Mouse (Mus musculus) erythroblast, embryonic 14.5 days (primary cell): ENCODE data around the gene Col7a1. TPM values are rescaled to one million over a fixed set of nuclear protein-coding genes. Genes with fewer than 3 reads are reported as not detected.

ENCODE experiments used
- H3K27me3 ChIP-seq: 2 replicates; pipeline ENCODE4 v1.6.1; 2012; ENCODE audit warnings: inconsistent platforms; ENCODE audit not compliant: control insufficient read depth
- H3K36me3 ChIP-seq: 2 replicates; pipeline ENCODE4 v1.6.1; 2012; ENCODE audit warnings: mild to moderate bottlenecking, inconsistent platforms; ENCODE audit not compliant: control insufficient read depth
- H3K4me1 ChIP-seq: 2 replicates; pipeline ENCODE4 v1.6.1; 2012; ENCODE audit warnings: inconsistent platforms; ENCODE audit not compliant: control insufficient read depth
- H3K4me3 ChIP-seq: replicated peaks from 2 replicates; pipeline ENCODE3; 2012; ENCODE audit warnings: moderate library complexity, mild to moderate bottlenecking, inconsistent platforms
- H3K9me3 ChIP-seq: 2 replicates; pipeline ENCODE4 v1.6.1; 2012; ENCODE audit warnings: low read length, inconsistent platforms, mixed read lengths; ENCODE audit not compliant: control insufficient read depth
- GATA1 ChIP-seq: IDR thresholded peaks from 2 replicates; pipeline ENCODE4 v1.6.1; 2012; ENCODE audit warnings: low read length, inconsistent platforms, mixed read lengths
- TAL1 ChIP-seq: IDR thresholded peaks from 3 replicates; pipeline ENCODE4 v1.6.1; 2012; ENCODE audit warnings: low read length, inconsistent platforms, mixed read lengths
- polyA plus RNA-seq: library from polyadenylated mRNA; stranded (reverse); fragments of >175 nt; gene quantifications from 2 replicates; pipeline ENCODE4 v1.2.3, GENCODE M21; 2012

Gene Col7a1
- polyA plus RNA-seq, 1 experiment: 0.05 TPM

DNA sequence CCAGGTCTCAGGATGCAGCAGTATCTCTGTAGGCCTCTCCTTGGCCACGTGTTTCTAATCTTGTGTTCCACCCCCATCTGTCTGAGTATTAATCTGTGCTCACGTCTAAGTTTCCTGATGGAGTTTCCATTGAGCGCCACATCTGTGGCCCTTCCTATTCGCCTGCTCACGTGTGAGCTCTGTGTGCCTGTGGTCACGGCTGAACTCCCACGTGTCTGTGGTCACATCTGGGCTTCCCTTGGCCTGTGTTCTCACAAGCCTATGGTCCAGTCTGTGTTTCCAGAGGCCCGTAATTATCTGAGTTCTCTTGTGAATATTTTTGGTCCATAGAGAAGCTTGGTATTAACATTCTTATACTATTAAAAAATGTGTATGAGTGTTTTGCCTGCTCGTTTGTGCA, 23.1 kb downstream of the Col7a1 start:
- no peak for TF ChIP-seq GATA1
- no peak for TF ChIP-seq TAL1
- Histone ChIP-seq H3K4me3 (no peak overlapping the region), H3K4me1 (no peaks in the 10 kb centered on the region), H3K36me3 (no peaks in the 10 kb centered on the region), H3K9me3 (no peaks in the 10 kb centered on the region), H3K27me3 (no peaks in the 10 kb centered on the region)

DNA sequence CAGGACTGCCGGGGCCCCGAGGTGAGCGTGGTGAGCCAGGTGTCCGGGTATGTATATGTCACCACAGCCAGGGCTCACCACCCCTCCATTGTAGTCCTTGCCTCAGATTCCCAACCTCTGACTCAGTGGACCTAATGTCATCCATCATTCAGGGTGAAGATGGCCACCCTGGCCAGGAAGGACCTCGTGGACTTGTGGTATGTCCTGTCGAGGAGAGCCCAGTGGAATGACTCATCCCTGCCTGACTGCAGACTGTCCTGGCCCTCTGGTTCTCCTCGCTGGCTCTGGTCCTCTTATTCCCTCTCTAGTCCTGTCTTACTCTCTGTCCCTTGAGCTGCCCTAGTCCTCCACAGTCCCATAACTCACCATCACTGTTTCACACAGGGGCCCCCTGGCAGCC, 24.6 kb downstream of the Col7a1 start:
- no peaks in the 10 kb centered on the region for H3K36me3 ChIP-seq
- no peaks in the 10 kb centered on the region for H3K27me3 ChIP-seq
- H3K4me3 ChIP-seq: no peak overlapping the region
- peaks cover 10% of the 10 kb centered on the region for H3K4me1 ChIP-seq
- H3K9me3 ChIP-seq: no peaks in the 10 kb centered on the region
- TF ChIP-seq GATA1 (no peak), TAL1 (no peak)

DNA sequence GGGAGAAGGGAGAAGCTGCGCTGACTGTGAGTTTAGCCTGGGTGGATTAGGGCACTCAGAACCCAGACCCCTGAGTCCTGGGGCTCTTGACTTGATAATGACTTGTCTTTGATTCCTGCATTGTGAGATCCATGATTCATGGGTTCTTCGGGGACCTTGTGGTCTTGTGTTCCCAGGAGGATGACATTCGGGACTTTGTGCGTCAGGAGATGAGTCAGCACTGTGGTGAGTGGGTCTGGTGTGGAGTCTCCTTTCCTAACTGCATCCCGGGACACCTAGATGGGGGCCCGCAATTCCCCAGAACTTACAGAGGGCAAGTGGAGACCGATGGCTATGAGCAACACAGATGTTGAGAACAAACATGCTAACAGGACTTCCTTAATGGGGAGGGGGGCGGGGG, 29.1 kb downstream of the Col7a1 start:
- no peaks in the 10 kb centered on the region for H3K36me3 ChIP-seq
- no peak overlapping the region for H3K4me3 ChIP-seq
- no peaks in the 10 kb centered on the region for H3K9me3 ChIP-seq
- peaks cover 32% of the 10 kb centered on the region for H3K4me1 ChIP-seq
- peaks cover 7% of the 10 kb centered on the region for H3K27me3 ChIP-seq
- no peak for TF ChIP-seq GATA1
- TF ChIP-seq TAL1: no peak

DNA sequence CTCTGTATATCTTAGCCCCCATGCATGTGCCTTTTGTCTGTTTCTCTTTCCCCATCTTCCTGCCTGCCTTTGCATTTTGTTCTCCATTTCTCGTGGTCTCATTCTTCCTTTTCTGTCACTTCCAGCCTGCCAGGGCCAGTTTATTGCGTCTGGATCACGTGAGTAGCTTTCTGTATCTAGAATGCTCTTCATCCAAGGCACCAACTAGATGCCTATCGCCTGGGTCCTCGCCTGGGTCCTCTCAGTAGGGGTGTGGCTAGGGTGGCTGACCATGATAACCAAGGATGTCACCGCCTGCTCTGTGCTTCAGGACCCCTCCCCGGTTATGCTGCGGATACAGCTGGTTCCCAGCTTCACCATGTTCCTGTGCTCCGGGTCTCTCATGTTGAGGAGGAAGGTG, 29.8 kb downstream of the Col7a1 start:
- H3K4me3 ChIP-seq: peak overlapping the region; percentile 21
- H3K36me3 ChIP-seq: no peaks in the 10 kb centered on the region

DNA sequence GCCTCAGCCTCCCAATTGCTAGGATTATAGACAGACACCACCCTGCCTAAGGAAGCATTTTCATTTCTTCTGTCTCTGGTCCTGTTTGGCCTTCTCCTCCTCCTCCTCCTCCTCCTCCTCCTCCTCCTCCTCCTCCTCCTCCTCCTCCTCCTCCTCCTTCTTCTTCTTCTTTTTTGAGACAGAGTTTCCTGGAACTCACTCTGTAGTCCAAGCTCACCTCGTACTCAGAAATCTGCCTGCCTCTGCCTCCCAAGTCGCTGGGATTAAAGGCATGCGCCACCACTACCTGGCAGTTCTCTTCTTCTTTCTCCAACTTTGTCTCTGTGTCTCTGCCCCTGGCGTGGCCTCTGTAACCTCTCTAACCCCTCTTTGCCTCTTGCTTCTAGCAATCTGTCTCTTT, 32.3 kb downstream of the Col7a1 start, which contains the start of gene Ucn2:
Gene Ucn2, plus strand, starts transcription at position 301 of the 400 bp plus-strand sequence.
- Histone ChIP-seq H3K9me3 (no peaks in the 10 kb centered on the region), H3K36me3 (no peaks in the 10 kb centered on the region), H3K27me3 (peaks cover 7% of the 10 kb centered on the region), H3K4me3 (no peak within 1 kb of the TSS), H3K4me1 (peaks cover 63% of the 10 kb centered on the region)
- no peak for TF ChIP-seq TAL1
- TF ChIP-seq GATA1: no peak

More for the DNA sequence above, 29.8 kb downstream of the Col7a1 start:
- Histone ChIP-seq H3K9me3 (no peaks in the 10 kb centered on the region), H3K27me3 (peaks cover 7% of the 10 kb centered on the region), H3K4me1 (peaks cover 39% of the 10 kb centered on the region)
- no peak for TF ChIP-seq GATA1
- TF ChIP-seq TAL1: no peak

DNA sequence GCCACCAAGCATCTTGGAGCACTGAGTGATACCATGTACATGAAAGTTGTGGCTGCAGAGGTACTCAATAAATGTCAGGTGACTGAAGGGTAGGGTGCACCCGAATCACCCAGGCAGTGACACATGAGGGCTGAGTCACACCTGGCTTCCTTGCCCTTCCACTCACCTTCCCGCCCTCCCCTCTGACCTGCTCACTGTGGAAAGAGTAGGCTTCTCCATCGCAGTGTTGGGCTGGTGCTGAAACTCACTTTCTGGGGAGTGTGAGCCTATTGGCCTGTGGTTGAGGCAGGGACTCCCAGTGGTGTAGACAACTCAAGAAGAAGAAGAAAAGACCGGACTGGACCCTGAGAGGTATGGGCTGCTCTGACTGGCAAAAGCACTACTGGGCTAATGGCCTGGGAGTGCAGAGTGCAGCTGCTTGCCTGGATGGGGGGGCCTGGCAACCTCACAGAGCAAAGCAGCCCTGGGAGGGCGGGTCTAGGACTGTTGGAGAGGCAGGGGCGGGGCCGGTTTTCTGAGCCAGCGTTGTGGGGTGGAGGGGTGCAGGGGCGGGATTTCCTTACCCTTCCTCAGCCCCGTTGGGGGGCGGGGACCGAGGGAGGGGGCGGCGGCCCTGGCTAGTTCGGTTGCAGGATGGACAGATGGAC, 34.4 kb downstream of the Col7a1 start:
- Histone ChIP-seq H3K36me3 (no peaks in the 10 kb centered on the region), H3K4me1 (peaks cover 75% of the 10 kb centered on the region), H3K27me3 (peaks cover 7% of the 10 kb centered on the region), H3K9me3 (no peaks in the 10 kb centered on the region), H3K4me3 (no peak overlapping the region)
- TF ChIP-seq GATA1 (no peak), TAL1 (no peak)

DNA sequence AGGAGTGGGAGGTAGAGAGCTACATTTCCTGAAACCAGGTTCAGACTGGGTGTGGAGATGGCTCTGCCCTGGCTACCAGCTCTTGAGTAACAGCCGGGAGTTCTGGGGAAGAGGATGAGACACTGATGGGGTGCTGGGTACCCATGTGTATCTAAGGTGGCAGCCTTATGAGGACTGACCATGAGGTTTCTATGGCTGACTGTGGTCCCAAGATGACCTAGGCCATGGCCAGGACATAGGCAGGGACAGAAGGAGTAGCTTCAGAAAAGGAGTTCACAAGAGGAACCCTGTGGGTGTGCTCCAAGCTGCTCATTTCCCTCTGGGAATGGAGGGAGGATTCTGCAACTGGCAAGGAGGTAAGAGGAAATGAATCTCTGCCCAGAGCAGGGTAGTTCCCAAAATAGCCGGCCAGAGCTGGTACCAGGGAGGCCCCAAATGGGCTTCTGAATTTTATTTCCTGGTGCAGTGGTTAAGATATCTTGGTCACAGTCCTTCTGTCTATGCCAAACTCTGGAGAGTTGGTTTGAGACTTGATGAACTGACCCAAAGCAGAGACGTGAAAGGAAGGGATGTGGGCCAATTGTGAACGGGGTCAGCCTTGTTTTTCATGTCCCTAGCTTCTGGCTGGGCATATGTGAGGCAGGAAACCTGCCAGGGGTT, 36.5 kb downstream of the Col7a1 start:
- TF ChIP-seq GATA1 (no peak), TAL1 (no peak)
- H3K27me3 ChIP-seq: peaks cover 3% of the 10 kb centered on the region
- no peaks in the 10 kb centered on the region for H3K9me3 ChIP-seq
- no peak overlapping the region for H3K4me3 ChIP-seq
- peaks cover 58% of the 10 kb centered on the region for H3K4me1 ChIP-seq
- no peaks in the 10 kb centered on the region for H3K36me3 ChIP-seq

DNA sequence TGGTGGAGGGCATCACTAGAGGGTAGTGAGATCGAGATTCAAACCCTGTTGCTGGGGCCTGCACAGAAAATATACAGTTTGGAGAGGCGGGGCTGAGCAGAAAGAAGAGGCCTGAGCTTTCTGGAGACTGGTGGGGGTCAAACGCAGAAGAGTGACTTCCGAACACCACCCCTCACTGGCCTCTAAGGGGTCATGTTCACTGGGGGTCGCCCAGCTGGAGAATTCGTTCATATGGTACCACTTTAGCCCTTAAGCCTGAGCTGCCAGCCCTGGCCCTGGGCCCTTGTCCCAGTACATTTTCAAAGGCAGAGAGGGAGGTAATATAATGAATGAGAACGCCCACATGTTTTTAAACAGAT, 37.1 kb downstream of the Col7a1 start:
- H3K9me3 ChIP-seq: no peaks in the 10 kb centered on the region
- TF ChIP-seq GATA1: no peak
- no peak for TF ChIP-seq TAL1
- H3K4me3 ChIP-seq: no peak overlapping the region
- H3K4me1 ChIP-seq: peaks cover 63% of the 10 kb centered on the region
- no peaks in the 10 kb centered on the region for H3K36me3 ChIP-seq
- no peaks in the 10 kb centered on the region for H3K27me3 ChIP-seq

DNA sequence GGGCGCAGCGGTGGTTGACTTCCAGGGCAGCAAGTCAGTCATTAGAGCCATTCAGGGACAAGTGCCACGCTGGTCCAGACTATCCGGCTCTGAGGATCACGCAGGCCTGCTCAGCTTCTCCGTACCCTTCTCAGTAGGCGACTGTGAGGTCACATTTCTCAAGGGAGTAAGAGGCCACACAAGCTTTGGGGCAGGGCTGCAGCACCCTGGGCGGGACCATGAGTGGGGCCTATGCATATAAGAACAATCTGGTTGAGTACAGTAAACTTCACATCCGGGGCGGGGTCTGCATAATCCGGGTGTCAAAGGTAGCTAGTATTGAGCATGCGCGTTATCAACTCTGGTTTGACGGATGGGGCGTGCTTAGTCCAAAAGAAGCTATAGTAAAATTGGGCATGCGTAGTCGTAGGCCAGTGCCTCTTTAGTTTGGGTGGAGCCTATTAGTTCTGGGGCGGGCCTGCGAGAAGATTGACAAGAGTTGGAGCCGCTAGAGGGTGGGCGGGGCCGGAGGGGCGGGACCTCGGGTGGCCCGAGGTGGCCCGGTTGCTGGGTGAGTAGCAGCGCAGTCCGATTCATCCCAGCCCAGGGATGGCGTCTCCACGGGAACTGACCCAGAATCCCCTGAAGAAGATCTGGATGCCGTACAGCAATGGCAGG, 38.2 kb downstream of the Col7a1 start, which contains the start of gene Pfkfb4:
Gene Pfkfb4, plus strand, starts transcription at position 351 of the 657 bp plus-strand sequence.
- no peaks in the 10 kb centered on the region for H3K27me3 ChIP-seq
- H3K9me3 ChIP-seq: no peaks in the 10 kb centered on the region
- H3K4me1 ChIP-seq: peaks cover 70% of the 10 kb centered on the region
- no peak for TF ChIP-seq TAL1
- TF ChIP-seq GATA1: no peak
- no peaks in the 10 kb centered on the region for H3K36me3 ChIP-seq
- H3K4me3 ChIP-seq: peak within 1 kb of the TSS; percentile 66
